Mouse (Mus musculus) embryonic facial prominence, embryonic 10.5 days (tissue): ENCODE measurements around the gene Ier5. TPM values are rescaled to one million over a fixed set of nuclear protein-coding genes. Genes with fewer than 3 reads are reported as not detected.

Source experiments
- DNase-seq: peaks from one replicate; pipeline ENCODE4 v3.0.0-alpha.2; 2017; ENCODE audit warnings: low spot score
- H3K27ac ChIP-seq: fragments of 300-500 bp; sonication (generic); replicated peaks from 2 replicates; pipeline ENCODE4 v1.5.1; 2016; ENCODE audit warnings: mild to moderate bottlenecking
- H3K27me3 ChIP-seq: fragments of 300-500 bp; sonication (generic); replicated peaks from 2 replicates; pipeline ENCODE4 v1.6.1; 2016; ENCODE audit warnings: low read depth, mild to moderate bottlenecking; ENCODE audit not compliant: poor library complexity, severe bottlenecking
- H3K36me3 ChIP-seq: fragments of 300-500 bp; sonication (generic); replicated peaks from 2 replicates; pipeline ENCODE4 v1.6.1; 2016; ENCODE audit warnings: mild to moderate bottlenecking, moderate library complexity
- H3K4me1 ChIP-seq: fragments of 300-500 bp; sonication (generic); 2 replicates; pipeline ENCODE4 v1.6.1; 2016
- H3K4me3 ChIP-seq: fragments of 300-500 bp; sonication (generic); 2 replicates; pipeline ENCODE4 v1.5.1; 2016; ENCODE audit warnings: mild to moderate bottlenecking, moderate library complexity
- H3K9me3 ChIP-seq: fragments of 300-500 bp; sonication (generic); 2 replicates; pipeline ENCODE4 v1.6.1; 2016; ENCODE audit warnings: mild to moderate bottlenecking
- WGBS: fragments of 180-500 bp; shearing (Covaris S2); methylation state at CpG from one replicate; pipeline ENCODE4 v1.1.7; 2016; 5-methylcytosine and 5-hydroxymethylcytosine counted together
- polyA plus RNA-seq: library from polyadenylated mRNA; unstranded; fragments of >200 nt; fragmentation: Nextera tagmentation; extraction: Ambion mirVana; gene quantifications from 2 replicates; pipeline ENCODE4 v1.2.1, GENCODE M21; 2016

Gene Ier5
- polyA plus RNA-seq, 1 experiment from 2014 or later: 4.4 TPM

- Histone ChIP-seq H3K27me3 (peaks cover 32% of the 10 kb centered on the region), H3K36me3 (no peaks in the 10 kb centered on the region), H3K4me3 (no peak overlapping the region), H3K27ac (no peak overlapping the region), H3K4me1 (peaks cover 45% of the 10 kb centered on the region), H3K9me3 (no peaks in the 10 kb centered on the region)
- 53% methylated on average over 7 of the region's 7 CpGs for WGBS
- no peak for DNase-seq
Observed at GRCm38 (mm10) chr1:155069696-155070095, 29.7 kb downstream of the Ier5 start.

GRCm38 (mm10) chr1:155066196-155066595, 33.2 kb downstream of the Ier5 start:
- no peaks in the 10 kb centered on the region for H3K36me3 ChIP-seq
- H3K9me3 ChIP-seq: no peaks in the 10 kb centered on the region
- no peak overlapping the region for H3K4me3 ChIP-seq
- H3K4me1 ChIP-seq: peaks cover 13% of the 10 kb centered on the region
- DNase-seq: no peak
- H3K27me3 ChIP-seq: peaks cover 32% of the 10 kb centered on the region
- no peak overlapping the region for H3K27ac ChIP-seq
- WGBS: 78% methylated on average over 5 of the region's 5 CpGs

- 79% methylated on average over 11 of the region's 11 CpGs for WGBS
- Histone ChIP-seq H3K27me3 (peaks cover 32% of the 10 kb centered on the region), H3K4me3 (no peak overlapping the region), H3K27ac (0 out of 2 replicates have a peak overlapping the region, but pooled peaks have one; percentile 3), H3K9me3 (no peaks in the 10 kb centered on the region), H3K36me3 (no peaks in the 10 kb centered on the region), H3K4me1 (peaks cover 15% of the 10 kb centered on the region)
- no peak for DNase-seq
Observed at GRCm38 (mm10) chr1:155065068-155065701, 34.3 kb downstream of the Ier5 start.

- peaks cover 32% of the 10 kb centered on the region for H3K27me3 ChIP-seq
- H3K27ac ChIP-seq: 0 out of 2 replicates have a peak overlapping the region, but pooled peaks have one; percentile 3
- H3K4me1 ChIP-seq: peaks cover 15% of the 10 kb centered on the region
- no peak overlapping the region for H3K4me3 ChIP-seq
- H3K9me3 ChIP-seq: no peaks in the 10 kb centered on the region
- no peaks in the 10 kb centered on the region for H3K36me3 ChIP-seq
- no peak for DNase-seq
- 46% methylated on average over 4 of the region's 4 CpGs for WGBS
Observed at GRCm38 (mm10) chr1:155064649-155065048, 34.8 kb downstream of the Ier5 start.

GRCm38 (mm10) chr1:155064111-155064510, 35.3 kb downstream of the Ier5 start:
- Histone ChIP-seq H3K9me3 (no peaks in the 10 kb centered on the region), H3K27me3 (peaks cover 31% of the 10 kb centered on the region), H3K36me3 (no peaks in the 10 kb centered on the region), H3K27ac (no peak overlapping the region), H3K4me1 (peaks cover 21% of the 10 kb centered on the region), H3K4me3 (no peak overlapping the region)
- 88% methylated on average over 5 of the region's 5 CpGs for WGBS
- DNase-seq: no peak

GRCm38 (mm10) chr1:155062963-155063362, 36.5 kb downstream of the Ier5 start:
- no peaks in the 10 kb centered on the region for H3K36me3 ChIP-seq
- WGBS: 93% methylated on average over 4 of the region's 4 CpGs
- no peak overlapping the region for H3K4me3 ChIP-seq
- peaks cover 25% of the 10 kb centered on the region for H3K4me1 ChIP-seq
- 0 out of 2 replicates have a peak overlapping the region, but pooled peaks have one; percentile 1 for H3K27ac ChIP-seq
- DNase-seq: no peak
- H3K9me3 ChIP-seq: no peaks in the 10 kb centered on the region
- peaks cover 29% of the 10 kb centered on the region for H3K27me3 ChIP-seq

- Histone ChIP-seq H3K4me3 (no peak overlapping the region), H3K27me3 (peaks cover 38% of the 10 kb centered on the region), H3K4me1 (peaks cover 26% of the 10 kb centered on the region), H3K9me3 (no peaks in the 10 kb centered on the region), H3K36me3 (no peaks in the 10 kb centered on the region), H3K27ac (no peak overlapping the region)
- DNase-seq: no peak
- 89% methylated on average over 7 of the region's 7 CpGs for WGBS
Observed at GRCm38 (mm10) chr1:155062057-155062456, 37.4 kb downstream of the Ier5 start.

GRCm38 (mm10) chr1:155060832-155061801, 38.3 kb downstream of the Ier5 start:
- H3K27me3 ChIP-seq: peaks cover 39% of the 10 kb centered on the region
- peaks cover 26% of the 10 kb centered on the region for H3K4me1 ChIP-seq
- H3K9me3 ChIP-seq: no peaks in the 10 kb centered on the region
- H3K36me3 ChIP-seq: no peaks in the 10 kb centered on the region
- no peak for DNase-seq
- WGBS: 72% methylated on average over 17 of the region's 17 CpGs
- H3K4me3 ChIP-seq: no peak overlapping the region
- no peak overlapping the region; the same call in 1 of the 2 replicates for H3K27ac ChIP-seq

GRCm38 (mm10) chr1:155060261-155060660, 39.2 kb downstream of the Ier5 start:
- no peaks in the 10 kb centered on the region for H3K9me3 ChIP-seq
- DNase-seq: no peak
- no peak overlapping the region for H3K4me3 ChIP-seq
- 75% methylated on average over 5 of the region's 5 CpGs for whole genome bisulfite sequencing
- peaks cover 28% of the 10 kb centered on the region for H3K4me1 ChIP-seq
- H3K27me3 ChIP-seq: peaks cover 39% of the 10 kb centered on the region
- 0 out of 2 replicates have a peak overlapping the region, but pooled peaks have one; percentile 21 for H3K27ac ChIP-seq
- no peaks in the 10 kb centered on the region for H3K36me3 ChIP-seq

- H3K4me3 ChIP-seq: no peak overlapping the region
- no peaks in the 10 kb centered on the region for H3K9me3 ChIP-seq
- peaks cover 35% of the 10 kb centered on the region for H3K4me1 ChIP-seq
- peak overlapping the region; percentile 65; the same call in 1 of the 2 replicates for H3K27ac ChIP-seq
- peaks cover 39% of the 10 kb centered on the region for H3K27me3 ChIP-seq
- no peaks in the 10 kb centered on the region for H3K36me3 ChIP-seq
- WGBS: 28% methylated on average over 14 of the region's 14 CpGs
- DNase-seq: no peak
Observed at GRCm38 (mm10) chr1:155059505-155059904, 39.9 kb downstream of the Ier5 start.

GRCm38 (mm10) chr1:155058099-155059012, 41.1 kb downstream of the Ier5 start:
- peaks cover 31% of the 10 kb centered on the region for H3K27me3 ChIP-seq
- no peak overlapping the region for H3K27ac ChIP-seq
- H3K4me3 ChIP-seq: no peak overlapping the region
- WGBS: 73% methylated on average over 6 of the region's 6 CpGs
- H3K36me3 ChIP-seq: no peaks in the 10 kb centered on the region
- no peaks in the 10 kb centered on the region for H3K9me3 ChIP-seq
- DNase-seq: no peak
- peaks cover 42% of the 10 kb centered on the region for H3K4me1 ChIP-seq

GRCm38 (mm10) chr1:155056166-155056565, 43.3 kb downstream of the Ier5 start:
- no peak for DNase-seq
- no peak overlapping the region; the same call in 1 of the 2 replicates for H3K27ac ChIP-seq
- H3K4me1 ChIP-seq: peaks cover 63% of the 10 kb centered on the region
- no peaks in the 10 kb centered on the region for H3K36me3 ChIP-seq
- 92% methylated on average over 1 of the region's 1 CpGs for WGBS
- H3K9me3 ChIP-seq: no peaks in the 10 kb centered on the region
- no peak overlapping the region for H3K4me3 ChIP-seq
- peaks cover 12% of the 10 kb centered on the region; the same call in 1 of the 2 replicates for H3K27me3 ChIP-seq
